Mouse (Mus musculus) kidney, postnatal 10 days (tissue): ENCODE results near the gene C130074G19Rik.
A peak's percentile ranks its signal among the peaks of the same experiment; 100 is the strongest.

Experiments used
- DNase-seq: peaks from one replicate; pipeline ENCODE4 v3.0.0; 2021; ENCODE audit warnings: mixed read lengths

The C130074G19Rik gene

DNA sequence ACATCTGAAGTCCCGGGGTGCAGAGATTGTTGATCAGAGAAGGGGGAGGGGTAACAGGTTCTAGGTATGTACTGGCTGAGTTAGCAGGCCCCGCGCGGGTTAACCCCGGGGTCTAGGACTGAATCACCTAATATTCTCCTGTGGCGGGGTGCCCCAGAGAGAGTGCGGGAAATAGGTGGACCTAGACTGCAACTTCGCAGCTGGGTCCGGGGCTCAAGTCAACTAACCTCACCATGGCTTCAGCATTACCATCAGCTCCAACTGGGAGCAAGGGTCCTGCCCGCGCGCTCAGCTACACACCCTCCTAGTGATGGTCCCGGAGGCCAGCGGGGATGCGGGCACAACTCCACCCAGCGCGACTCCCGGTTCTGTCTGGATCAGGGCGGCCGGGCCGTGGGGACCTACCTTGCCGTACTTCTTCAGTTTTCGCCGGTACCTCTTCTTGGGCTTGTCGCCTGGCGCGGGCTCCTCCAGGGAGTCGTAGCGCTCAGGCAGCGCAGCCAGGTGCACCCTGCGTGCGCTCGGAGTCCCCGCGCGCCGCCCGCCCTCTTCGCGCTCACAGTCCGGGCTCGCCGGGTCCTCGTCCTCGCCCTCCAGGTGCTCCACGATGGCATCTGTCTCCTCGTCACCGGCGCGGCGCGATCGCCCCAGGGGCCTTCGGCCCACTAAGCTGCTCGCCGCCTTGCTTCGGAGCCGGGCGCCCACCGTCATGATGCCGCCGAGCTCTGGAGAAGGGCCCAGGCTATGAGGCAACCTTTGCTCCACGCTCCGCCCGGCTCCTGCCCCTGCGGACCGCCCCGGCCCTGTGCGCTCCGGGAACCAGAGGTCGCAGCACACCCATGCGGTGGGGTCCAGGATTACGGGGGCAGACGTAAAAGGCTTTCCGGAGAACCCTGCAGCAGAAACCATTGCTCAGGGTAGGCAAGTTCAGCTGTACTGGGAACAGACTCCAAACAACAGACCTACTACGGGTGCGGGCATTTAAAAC lies at the start of gene C130074G19Rik:
C130074G19Rik (minus strand) TSS at position 938 of the 988 bp plus-strand sequence.
- DNase-seq: peak; percentile 92

DNA sequence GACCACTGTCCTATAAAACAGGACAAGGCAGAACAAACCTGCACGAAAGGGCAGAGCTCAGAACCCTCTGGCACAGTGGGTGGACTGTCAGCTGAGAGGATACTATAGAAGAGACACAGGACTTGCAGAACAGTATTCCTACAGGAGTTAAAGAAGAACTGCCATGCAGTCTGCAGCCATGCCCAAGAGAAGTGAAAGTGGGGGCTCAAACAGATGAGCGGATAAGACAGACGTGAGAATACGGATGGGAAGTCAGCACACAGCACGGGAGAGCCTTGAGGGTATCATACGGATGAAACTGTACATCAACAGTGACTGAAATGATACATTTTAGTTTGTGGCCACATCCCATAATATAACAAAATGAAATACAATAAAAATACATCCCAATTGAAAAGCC lies 48.1 kb upstream of the C130074G19Rik start:
- no peak for DNase-seq

DNA sequence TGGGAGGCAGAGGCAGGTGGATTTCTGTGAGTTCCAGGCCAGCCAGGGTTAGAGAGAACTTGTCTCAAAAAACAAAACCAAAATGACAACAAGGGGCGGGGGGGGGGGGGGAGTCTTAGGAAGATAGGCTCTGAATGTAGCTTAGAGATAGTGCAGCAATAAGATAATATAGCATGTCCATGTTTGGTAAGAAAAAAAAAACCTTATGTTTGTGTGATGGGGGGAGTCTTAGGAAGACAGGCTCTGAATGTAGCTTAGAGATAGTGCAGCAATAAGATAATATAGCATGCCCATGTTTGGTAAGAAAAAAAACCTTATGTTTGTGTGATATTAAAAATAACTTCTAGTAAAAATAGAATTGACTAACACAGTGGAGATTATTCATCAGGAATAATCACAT lies 45.4 kb upstream of the C130074G19Rik start:
- no peak for DNase-seq

DNA sequence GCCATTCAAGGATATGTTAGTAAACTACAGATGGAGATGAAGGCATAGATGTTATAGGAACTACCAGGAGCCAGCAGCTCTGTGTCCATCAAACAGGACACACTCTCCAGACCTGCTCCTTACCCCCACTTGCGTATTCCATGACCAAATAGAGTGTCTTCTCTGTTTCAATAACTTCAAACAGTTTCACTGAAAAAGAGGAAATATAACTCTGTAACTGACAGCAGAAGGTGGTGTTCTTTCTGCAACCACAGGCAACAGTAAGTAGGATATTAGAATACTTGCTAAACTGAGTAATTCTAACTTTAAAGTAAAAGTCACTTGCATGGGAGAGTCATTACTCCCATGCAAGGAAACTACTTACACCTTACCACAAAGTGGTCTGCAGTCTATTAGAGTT lies 44.9 kb upstream of the C130074G19Rik start:
- no peak for DNase-seq

DNA sequence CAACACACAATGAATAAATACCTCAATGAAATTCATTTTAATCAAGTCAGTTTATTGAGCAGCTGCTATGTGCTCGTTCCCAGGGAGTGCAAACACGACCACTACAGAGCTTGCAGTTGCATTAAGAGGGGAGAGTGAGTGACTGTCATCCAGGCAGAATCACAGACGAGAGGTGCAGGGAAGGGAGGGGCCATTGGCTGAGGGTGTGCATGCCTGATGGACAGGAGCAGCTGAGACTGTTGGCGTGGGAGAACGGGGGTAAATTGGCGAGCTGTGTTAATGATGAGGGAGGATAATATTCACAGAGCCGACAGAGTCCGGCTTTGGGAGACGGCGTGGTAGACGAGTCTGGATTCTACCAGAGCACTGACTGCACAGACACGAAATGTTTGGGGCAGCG lies 39.8 kb upstream of the C130074G19Rik start:
- no peak for DNase-seq

DNA sequence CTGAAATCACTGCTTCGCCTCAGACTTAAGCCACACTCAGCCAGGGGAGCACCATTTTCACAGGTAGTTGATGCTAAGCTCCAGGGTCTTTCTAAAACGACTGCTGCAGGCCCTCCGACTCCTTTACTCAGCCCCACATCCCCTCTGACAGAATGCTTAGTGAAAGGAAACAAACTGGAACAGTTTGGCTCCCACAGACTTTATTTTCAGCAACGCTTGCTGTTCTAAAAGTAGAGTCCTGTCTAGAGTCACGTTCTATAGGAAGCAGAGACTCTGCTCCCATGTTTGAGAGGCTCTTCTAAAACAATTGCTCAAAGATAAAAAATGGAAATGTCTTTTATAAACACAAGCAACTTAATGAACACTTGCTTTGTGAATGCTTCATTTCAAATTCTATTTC lies 37.0 kb upstream of the C130074G19Rik start:
- no peak for DNase-seq

DNA sequence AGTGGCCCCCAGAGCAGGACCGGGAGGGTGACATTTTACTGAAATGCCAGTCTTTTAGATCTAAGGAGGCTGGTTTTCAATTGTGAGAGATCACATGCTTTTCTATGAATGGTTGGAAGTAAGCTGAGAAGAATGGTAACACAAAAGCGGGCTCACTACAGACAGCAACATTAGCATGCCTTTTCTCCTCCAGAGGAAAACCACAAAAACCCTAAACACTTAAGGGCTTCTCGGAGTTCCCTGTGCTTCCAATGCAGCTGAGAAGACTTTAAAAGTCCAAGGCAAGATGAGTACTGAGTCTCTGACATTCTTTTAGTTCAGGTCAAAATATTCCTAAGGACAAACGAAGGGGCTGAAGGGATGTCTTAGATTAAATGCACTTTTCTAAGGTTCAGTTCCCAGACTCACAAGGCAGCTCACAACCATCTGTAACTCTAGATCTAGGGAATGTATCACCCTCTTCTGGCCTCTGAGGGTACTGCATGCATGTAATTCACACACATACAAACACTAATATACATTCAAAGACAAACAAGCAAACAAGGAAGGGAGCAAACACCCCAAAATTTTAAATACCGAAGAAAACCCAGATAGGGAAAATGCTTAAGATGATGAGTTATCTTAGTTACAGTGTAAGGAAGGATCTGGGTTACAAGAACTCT lies 35.3 kb upstream of the C130074G19Rik start:
- no peak for DNase-seq

DNA sequence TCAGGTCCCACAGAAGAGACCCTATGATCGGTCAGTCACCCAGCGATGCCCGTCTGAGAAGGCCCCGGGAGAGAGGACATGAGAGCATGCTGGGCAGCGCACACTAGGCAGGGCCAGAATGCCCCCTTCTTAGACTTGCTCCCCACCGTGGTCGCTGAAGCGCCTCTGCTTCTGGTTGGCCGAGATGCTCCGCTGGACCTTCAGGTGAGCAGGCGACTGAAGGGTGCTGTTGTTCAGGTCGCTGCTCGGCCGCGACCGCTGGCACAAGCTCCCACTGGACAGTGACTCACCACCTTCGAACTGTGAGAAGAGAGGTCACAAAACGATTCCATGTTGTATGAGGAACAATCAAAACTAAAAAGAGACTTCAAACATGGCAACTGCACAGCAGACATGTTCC lies 29.3 kb upstream of the C130074G19Rik start:
- no peak for DNase-seq

DNA sequence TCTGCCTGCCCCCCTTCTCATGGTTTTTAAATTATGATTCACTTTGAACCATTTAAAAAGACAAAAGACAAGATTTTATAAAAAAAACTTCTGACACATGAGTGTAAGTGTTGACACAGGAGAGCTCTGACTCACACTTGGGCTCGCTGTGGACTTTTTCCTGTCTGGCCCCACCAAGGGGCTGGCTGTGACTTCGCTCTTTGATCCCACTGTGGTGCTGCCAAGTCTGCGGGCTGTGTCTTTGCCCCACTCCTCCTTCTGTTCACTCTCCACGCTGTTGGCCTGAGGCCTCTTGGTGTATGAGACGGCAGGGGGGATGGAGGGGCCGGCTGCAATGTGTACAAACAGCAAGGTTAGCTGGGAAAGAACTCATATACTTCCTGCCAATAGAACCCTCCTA lies 28.8 kb upstream of the C130074G19Rik start:
- DNase-seq: peak; percentile 50

DNA sequence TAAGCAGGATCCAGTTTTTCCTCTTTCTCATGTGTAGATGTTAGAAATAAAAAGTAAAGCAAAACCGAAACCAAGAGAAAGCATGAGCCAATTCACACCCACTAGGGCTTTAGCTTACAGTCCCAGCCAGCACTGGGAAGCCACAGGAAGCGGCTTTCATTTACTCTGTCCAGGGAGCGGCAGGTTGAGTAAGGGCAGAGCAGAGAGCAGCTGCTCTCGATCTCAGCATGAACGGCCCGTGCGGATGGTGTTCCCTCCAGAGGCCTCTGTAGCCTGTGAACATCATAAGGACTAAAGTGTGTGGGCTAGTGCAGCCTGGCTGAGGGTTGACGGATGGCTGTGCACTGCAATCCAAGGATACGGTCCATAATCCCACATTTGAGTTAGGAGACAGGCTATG lies 25.5 kb upstream of the C130074G19Rik start:
- DNase-seq: peak; percentile 26

DNA sequence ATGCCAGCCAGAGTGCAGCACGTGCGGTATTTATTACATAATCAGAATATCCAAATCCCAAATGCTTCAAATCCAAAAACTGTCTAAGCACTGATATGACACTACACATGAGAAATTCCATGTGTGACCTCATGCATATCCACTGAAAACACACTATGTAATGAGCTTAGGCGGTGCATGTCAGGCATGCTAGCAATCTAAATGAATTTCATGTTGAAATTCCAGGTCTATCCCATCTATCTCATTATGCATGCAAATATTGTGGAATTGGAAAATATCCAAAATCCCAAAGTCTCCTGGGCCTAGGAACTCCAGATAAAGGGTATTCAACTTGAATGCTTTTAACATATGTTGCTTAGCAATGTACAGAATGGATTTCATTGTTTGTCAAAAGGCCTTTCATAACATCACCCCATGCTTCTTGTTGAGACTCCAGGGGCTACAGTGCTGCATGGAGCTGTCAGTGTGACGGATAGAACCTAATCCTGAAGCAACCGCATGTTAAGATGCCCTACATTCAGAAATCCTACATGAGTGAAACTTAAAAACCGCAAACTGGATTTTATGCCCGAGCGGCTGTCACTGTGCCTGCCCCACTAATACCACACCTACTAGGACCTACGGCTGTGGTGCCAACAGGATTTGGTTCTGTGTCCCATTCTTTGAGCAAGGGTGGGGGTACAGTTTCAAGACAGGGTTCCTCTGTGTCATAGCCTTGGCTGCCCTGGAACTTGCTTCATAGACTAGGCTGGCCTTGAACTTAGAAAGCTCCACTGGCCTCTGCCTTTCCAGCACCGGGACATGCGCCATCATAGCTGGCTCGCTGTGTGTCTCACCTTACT lies 23.1 kb upstream of the C130074G19Rik start:
- no peak for DNase-seq

DNA sequence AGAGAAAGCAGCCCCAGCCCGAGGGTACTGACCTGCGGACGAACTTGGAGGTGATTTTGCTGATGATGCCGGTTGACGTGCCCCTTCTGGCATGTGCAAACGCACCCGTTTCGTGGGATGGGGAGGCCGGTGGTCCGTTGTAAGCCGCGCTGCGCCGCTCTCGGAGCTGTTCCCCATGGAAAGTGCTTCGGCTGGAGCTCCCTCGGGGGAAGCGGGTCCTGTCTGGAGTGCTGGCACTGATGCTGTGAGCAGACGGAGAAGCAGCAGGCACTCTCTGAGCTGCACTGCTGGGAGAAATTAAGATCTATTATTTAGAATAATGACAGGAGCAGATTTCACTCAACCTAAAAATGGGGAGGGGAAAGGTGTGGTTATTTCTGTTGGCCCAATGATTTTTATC lies 22.4 kb upstream of the C130074G19Rik start:
- no peak for DNase-seq

DNA sequence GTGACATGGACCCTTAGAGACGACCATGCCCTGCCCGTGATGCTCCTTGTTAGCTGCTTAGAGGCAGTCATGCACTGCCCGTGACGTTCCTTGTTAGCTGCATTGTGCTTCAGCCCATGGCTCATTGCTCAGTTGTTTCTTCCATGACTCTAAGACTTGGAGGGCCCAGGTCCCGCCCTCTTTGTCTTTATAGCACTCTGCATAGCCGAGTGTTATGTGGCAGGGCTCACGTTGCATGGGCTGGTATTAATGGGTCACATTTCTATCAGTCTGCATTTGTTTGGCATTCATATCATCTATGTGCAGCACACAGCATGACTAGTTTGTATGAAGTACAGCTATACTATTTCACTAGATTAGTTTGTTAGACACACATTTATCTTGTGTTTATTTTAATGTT lies 20.7 kb upstream of the C130074G19Rik start:
- no peak for DNase-seq

DNA sequence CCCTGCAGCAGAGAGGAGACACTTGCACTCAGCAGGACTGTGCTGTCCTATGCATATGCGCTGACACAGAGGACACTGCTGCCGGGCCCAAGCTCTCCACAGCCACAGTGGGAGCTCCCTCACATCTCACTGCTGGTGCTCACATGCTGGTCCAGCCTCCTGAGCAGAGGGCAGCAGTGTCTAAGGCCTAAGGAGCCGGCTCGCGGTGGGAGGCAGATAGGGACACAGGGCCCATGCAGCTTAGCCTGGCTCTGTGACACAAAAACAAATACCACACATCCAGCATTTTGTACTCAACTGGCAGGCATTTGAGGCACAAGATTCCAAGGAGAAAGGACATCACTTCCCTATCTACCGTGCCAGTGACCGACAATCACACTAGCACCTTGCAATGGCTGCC lies 19.9 kb upstream of the C130074G19Rik start:
- no peak for DNase-seq

DNA sequence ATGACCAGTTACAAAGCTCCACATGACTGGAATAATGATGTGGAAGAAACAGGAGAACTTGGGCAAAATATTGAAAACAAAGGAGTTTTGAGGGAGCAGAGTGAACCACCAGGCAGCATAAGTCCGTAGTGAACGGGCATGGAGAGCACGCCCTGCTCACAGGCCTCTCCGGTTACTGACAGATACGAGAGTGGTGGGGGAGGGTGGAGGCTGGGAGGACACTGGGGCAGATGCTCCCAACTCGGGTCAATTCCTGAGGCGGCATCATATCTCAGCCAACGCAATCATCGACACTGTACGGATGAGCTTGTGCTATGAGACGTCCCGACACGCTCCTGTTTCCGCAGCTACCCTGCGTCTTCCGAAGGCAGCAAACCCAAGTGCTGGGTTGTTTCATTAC lies 14.3 kb upstream of the C130074G19Rik start:
- DNase-seq: no peak

DNA sequence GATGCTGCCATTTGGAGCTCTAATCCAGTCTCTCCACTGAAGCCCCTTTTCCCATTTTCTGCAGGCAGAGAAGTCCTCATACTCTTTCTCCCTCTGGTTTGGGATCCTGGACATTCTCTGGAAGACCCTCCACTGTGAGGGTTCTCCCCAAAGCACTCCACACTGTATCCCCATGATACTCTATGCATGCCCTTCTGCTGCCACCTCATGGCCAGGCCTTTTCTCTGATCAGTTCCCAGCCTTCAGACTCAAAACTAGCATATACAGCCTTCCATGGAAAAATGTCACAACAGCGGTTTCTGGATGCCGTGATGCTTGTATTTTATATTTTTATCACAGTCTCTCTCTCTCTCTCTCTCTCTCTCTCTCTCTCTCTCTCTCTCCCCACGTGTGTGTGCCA lies 9.0 kb upstream of the C130074G19Rik start:
- DNase-seq: peak; percentile 53

DNA sequence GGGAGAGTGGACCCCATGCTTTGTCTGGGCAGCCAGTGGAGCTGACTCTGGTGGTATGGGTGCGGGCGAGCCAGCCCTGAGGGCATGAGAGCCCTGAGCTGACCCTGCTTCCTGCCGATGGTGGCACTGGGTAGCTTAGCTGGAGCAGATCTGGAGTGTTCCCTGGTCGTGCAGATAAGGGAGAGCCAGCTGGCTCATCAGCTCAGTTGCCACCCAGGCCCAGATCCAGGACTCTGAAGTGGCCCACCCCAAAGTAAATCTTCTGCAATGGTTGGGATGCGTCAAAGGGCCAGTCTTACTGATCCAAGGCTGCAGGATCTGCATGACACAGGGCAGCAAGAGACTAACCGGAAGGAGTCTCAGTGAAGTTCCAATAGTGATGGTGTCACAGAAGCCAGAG lies 6.4 kb upstream of the C130074G19Rik start:
- no peak for DNase-seq

DNA sequence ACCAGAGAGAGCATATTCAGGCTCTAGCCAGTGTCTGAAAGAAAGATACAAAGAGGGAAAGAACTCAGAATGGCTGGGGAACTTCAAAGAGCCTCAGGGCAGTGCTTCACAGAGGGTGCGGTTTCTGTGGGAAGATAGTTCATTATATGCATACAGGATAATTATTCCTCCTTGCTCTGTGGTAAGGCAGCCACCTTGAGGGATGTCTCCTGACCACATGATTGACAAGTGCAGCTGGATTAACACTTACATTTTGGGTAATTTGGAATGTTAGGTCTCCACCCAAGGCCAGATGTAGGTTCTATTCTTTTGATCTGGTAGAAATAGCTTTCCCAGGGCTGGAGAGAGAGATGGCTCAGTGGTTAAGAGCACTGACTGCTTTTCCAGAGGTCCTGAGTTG lies 3.1 kb upstream of the C130074G19Rik start:
- no peak for DNase-seq

DNA sequence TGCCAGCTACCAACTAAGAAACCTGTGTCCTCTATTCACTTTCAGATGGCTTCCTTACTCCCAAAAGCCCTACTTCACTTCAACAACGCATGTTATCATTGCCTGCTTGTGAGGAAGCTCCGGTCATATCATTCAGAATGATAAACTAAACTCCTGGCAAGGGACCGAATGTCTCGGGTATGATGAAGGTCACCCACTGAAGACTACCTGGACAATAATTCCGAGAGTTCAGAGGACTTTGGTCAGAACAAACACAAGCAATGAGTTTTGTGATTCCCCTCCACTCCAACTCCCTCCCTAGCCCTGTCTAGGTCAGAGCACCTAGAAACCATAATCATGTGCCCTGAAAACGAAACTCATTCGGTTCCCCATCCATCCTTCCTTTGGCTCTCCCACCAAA lies 1.2 kb downstream of the C130074G19Rik start:
- DNase-seq: no peak

DNA sequence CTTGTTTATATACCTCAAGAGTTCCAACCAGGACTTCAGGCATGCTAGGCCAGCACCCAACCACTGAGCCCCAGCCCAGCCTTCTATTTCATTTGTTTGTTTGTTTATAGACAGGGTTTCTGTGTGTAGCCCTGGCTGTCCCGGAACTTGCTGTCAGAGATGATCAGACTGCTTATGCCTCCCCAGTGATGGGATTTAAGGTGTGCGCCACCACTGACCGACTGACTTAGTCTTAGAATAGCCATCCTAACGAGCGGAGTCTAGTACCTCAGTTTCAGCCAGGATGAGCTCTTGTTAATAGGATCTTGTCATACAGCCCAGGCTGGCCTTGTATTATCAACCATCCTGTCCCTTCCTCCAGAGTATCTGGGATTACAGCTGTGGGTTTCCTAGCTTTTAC lies 1.8 kb downstream of the C130074G19Rik start:
- DNase-seq: no peak

DNA sequence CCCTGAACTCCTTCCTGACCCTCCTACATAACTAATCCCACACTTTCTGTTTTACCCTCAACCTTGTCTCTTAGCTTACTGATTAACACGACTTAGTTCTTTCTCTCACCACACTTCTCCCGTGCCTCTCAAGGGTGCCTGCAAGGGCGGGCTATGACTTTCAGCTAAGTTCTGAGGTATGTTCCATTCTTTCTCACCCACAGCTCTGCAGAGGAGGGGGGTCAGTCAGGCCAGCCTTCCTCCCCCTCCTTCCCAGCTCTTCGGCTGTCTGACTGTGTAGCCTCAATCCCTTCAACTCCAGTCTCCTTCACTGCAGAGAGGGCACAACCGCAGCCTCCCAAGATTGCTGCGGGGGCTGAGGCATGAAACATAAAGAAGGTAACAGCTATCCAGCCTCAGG lies 4.2 kb downstream of the C130074G19Rik start:
- DNase-seq: peak; percentile 68

DNA sequence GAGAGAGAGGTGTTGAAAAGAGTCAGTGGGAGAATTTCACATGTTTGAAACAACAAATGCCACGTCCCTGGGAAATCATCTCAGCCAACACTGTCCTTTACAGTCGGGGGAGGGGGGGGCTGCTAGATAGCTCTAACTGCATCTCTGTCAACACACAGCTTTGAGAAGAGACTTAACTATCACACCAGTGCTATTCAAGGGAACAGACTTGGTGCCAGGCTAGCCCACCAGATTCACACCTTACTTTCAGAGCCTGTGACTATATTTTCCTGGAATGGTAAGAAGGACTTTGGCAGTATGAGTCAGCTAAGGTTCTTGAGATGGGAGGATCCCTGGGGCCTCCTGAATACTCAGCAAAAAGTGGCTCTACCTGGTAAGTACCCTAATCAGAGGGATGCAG lies 5.7 kb downstream of the C130074G19Rik start:
- no peak for DNase-seq

DNA sequence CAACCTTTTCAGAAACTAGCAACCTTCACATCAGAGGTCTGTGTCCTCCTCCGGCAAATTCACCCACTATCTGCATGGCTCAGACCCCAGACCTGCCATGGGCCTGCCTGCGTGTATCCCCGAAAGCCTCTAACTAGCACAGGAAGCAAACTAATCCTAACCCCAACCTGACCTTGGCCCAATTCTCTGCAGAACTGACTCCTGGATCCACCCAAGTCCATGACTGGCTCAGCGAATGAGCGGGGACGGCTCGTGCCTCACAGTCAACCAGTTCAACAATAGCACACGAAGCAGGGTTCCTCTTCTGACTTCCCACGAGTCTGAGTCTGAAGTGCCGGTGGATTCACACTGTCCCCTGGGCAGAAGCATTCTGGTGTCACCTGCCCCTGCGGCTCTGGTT lies 9.1 kb downstream of the C130074G19Rik start:
- DNase-seq: no peak
